In the genomic region with DNA sequence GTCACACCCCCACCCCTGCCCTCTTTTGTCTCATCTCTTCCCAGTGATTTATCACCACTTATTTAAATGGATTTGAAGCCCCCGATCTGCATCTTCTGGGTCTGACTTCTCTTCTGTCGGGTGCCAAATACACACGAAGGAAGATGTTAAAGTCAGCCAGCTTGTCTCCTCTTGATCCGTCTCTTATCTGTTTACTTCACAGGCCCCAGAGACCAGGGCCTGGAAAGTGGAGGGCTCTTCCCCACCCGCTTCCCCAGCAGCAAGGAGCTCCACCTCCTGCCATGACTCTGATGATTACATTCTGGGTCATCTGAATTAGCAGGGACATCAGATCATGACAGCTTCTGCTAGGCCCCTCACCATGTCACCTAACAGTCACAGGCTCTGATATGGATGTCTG, we compare ENCODE assay signal across 27 mouse cellular contexts. TPM values are rescaled to one million over a fixed set of nuclear protein-coding genes. Genes with fewer than 3 reads are reported as not detected.
DNase-seq lines count a peak whose midpoint lies in the region; ATAC-seq and TF ChIP-seq lines count a peak whose summit lies in the region.
"Had no signal": no experiment of that assay in that cellular context is flagged by ENCODE, and none has a peak within 500 bp of the region (broad histone marks: within the 10 kb centered on the region; RNA-seq: fewer than 3 reads in every experiment).

No protein-coding gene starts in this region.

- TF ChIP-seq RAD21 in MEL (IDR thresholded peaks at IDR 0.05; ENCODE audit: low read depth, low read length) = no peak

- H3K27me3 ChIP-seq in liver, postnatal 0 days (ENCODE audit: insufficient read depth, low read length) = no peaks in the 10 kb centered on the region
- no peaks in the 10 kb centered on the region for H3K27me3 ChIP-seq in MEL (ENCODE audit: control insufficient read depth in 1 of 2, insufficient read depth in 2 of 2, low read length in 2 of 2)
- H3K27me3 ChIP-seq in liver, embryonic 14.5 days (ENCODE audit: control insufficient read depth, insufficient read depth, low read length) = no peaks in the 10 kb centered on the region
- H3K27me3 ChIP-seq: hindbrain, embryonic 12.5 days; limb, embryonic 12.5 days; neural tube, embryonic 15.5 days had no signal

- H3K4me2 ChIP-seq in liver, postnatal 0 days (ENCODE audit: low read depth, low read length) = no peak overlapping the region
- H3K4me2 ChIP-seq in liver, embryonic 14.5 days (ENCODE audit: low read depth) = peak overlapping the region; percentile 39
- H3K4me2 ChIP-seq: hindbrain, embryonic 12.5 days; limb, embryonic 12.5 days; neural tube, embryonic 15.5 days had no signal

- H3K4me1 ChIP-seq in liver, postnatal 0 days (ENCODE audit: insufficient read depth) = peaks cover 42% of the 10 kb centered on the region
- peaks cover 29 to 52% of the 10 kb centered on the region in 2 experiments for H3K4me1 ChIP-seq in MEL (ENCODE audit: control insufficient read depth in 1 of 2, insufficient read depth in 2 of 2, low read length in 2 of 2)
- H3K4me1 ChIP-seq in liver, embryonic 14.5 days (replicated peaks; ENCODE audit: control insufficient read depth in 2 of 2, insufficient read depth in 2 of 2, low read length in 1 of 2) = peaks cover 56 to 77% of the 10 kb centered on the region in 2 experiments

- no peaks in the 10 kb centered on the region for H3K9me3 ChIP-seq in liver, postnatal 0 days (ENCODE audit: low read length)
- no peaks in the 10 kb centered on the region for H3K9me3 ChIP-seq in MEL (replicated peaks; ENCODE audit: insufficient read depth, low read length)
- H3K9me3 ChIP-seq in liver, embryonic 14.5 days (ENCODE audit: control insufficient read depth, low read length) = no peaks in the 10 kb centered on the region
- H3K9me3 ChIP-seq: hindbrain, embryonic 12.5 days; limb, embryonic 12.5 days; midbrain, embryonic 10.5 days; neural tube, embryonic 15.5 days had no signal

- 0 out of 2 replicates have a peak, but pooled peaks cover 4% of the 10 kb centered on the region for H3K79me2 ChIP-seq in MEL (ENCODE audit: control insufficient read depth, insufficient read depth, low read length, poor library complexity)

- H3K4me3 ChIP-seq in liver, postnatal 0 days (ENCODE audit: low read depth, low read length) = no peak overlapping the region
- no peak overlapping the region for H3K4me3 ChIP-seq in MEL (ENCODE audit: control insufficient read depth in 1 of 2, insufficient read depth in 1 of 2, low read depth in 2 of 2, low read length in 2 of 2)
- no peak overlapping the region for H3K4me3 ChIP-seq in liver, embryonic 14.5 days (ENCODE audit: insufficient read depth in 1 of 2, low read depth in 2 of 2, low read length in 2 of 2)
- H3K4me3 ChIP-seq: heart, adult 2 months; hindbrain, embryonic 12.5 days; limb, embryonic 12.5 days; midbrain, embryonic 10.5 days; myocyte; neural tube, embryonic 15.5 days had no signal

- TF ChIP-seq EP300 in liver, postnatal 0 days (IDR thresholded peaks at IDR 0.05; ENCODE audit: low read depth) = no peak
- TF ChIP-seq EP300 in MEL (IDR thresholded peaks at IDR 0.05; ENCODE audit: low read depth in 1 of 2, low read length in 2 of 2) = peak; percentile 49 to 70
- TF ChIP-seq EP300 in liver, embryonic 14.5 days (IDR thresholded peaks at IDR 0.05; ENCODE audit: low read depth) = no peak

- DNase-seq in liver (peak; percentile 74), MEL (ENCODE audit: low read depth, low spot score) (peak; percentile 79)
- DNase-seq in liver, postnatal 0 days = no peak
- DNase-seq in c-Kit-positive CD71-positive TER-119-negative erythroid progenitor cells, embryonic 14.5 days (ENCODE audit: low read depth) = peak; percentile 46
- DNase-seq in liver, embryonic 14.5 days (ENCODE audit: low read depth in 3 of 3, low spot score in 3 of 3) = no peak
- DNase-seq in embryo, embryonic 10 days (ENCODE audit: low spot score) = no peak
- no peak for DNase-seq in gastrocnemius, postnatal 14 days
- no peak for DNase-seq in adrenal gland, postnatal 10 days
- DNase-seq: adrenal gland, postnatal 36 days; cerebellum, adult 11-12 months; cerebellum, postnatal 10 days; forebrain, postnatal 0 days; gastrocnemius, postnatal 25 days; heart, adult 2 months; heart, postnatal 10 days; kidney, adult 18-20 months; lung, adult 2 months; lung, postnatal 14 days; right cerebral cortex, postnatal 14 days had no signal

- H3K9ac ChIP-seq in liver, postnatal 0 days (replicated peaks) = no peak overlapping the region
- H3K9ac ChIP-seq in MEL (ENCODE audit: control insufficient read depth, low read depth, low read length, poor library complexity, severe bottlenecking) = peak overlapping the region; percentile 21
- peak overlapping the region; percentile 50 for H3K9ac ChIP-seq in liver, embryonic 14.5 days (replicated peaks)
- H3K9ac ChIP-seq: forebrain, postnatal 0 days; hindbrain, embryonic 12.5 days; limb, embryonic 12.5 days; neural tube, embryonic 15.5 days had no signal

- no peak overlapping the region for H3K27ac ChIP-seq in liver, postnatal 0 days (ENCODE audit: low read depth)
- H3K27ac ChIP-seq in MEL (ENCODE audit: control insufficient read depth, low read depth, low read length) = peak overlapping the region; percentile 72
- peak overlapping the region; percentile 62 for H3K27ac ChIP-seq in liver, embryonic 14.5 days
- H3K27ac ChIP-seq: heart, adult 2 months; hindbrain, embryonic 12.5 days; limb, embryonic 12.5 days; midbrain, embryonic 10.5 days; neural tube, embryonic 15.5 days; stomach, postnatal 0 days had no signal

- ATAC-seq in liver, postnatal 0 days = no peak
- peak; percentile 55 for ATAC-seq in liver, embryonic 14.5 days (ENCODE audit: insufficient read depth)
- ATAC-seq: forebrain, postnatal 0 days; inflammation-experienced regulatory T-cells, adult 6 months; midbrain, embryonic 16.5 days had no signal

- H3K36me3 ChIP-seq in liver, postnatal 0 days (replicated peaks; ENCODE audit: insufficient read depth, low read length) = no peaks in the 10 kb centered on the region
- H3K36me3 ChIP-seq in MEL (ENCODE audit: control insufficient read depth in 1 of 2, insufficient read depth in 2 of 2, low read length in 2 of 2) = peaks cover 0 to 37% of the 10 kb centered on the region in 2 experiments; a peak in 2 of 4 replicates
- H3K36me3 ChIP-seq in liver, embryonic 14.5 days (replicated peaks; ENCODE audit: control insufficient read depth, insufficient read depth, low read depth) = no peaks in the 10 kb centered on the region
- H3K36me3 ChIP-seq: hindbrain, embryonic 12.5 days; limb, embryonic 12.5 days; midbrain, embryonic 10.5 days; neural tube, embryonic 15.5 days had no signal

- intact Hi-C loops in gastrocnemius, postnatal 14 days (cut with DNase I; ENCODE audit: low total_unique reads) = no loop called here

- WGBS in liver, postnatal 0 days (ENCODE audit: insufficient replicate concordance) = 43% methylated on average over 5 of the region's 5 CpGs
- WGBS in liver, embryonic 14.5 days (ENCODE audit: insufficient replicate concordance) = 13% methylated on average over 5 of the region's 5 CpGs

- TF ChIP-seq POLR2A in MEL (IDR thresholded peaks at IDR 0.05; ENCODE audit: control insufficient read depth in 1 of 2, insufficient read depth in 1 of 2, low read depth in 1 of 2, low read length in 2 of 2, poor library complexity in 1 of 2) = no peak

- TF ChIP-seq CTCF in liver, postnatal 0 days (IDR thresholded peaks at IDR 0.05; ENCODE audit: low read depth) = no peak
- TF ChIP-seq CTCF in MEL (IDR thresholded peaks at IDR 0.05 in 2 of 3, conservative IDR thresholded peaks at IDR 0.05 in 1 of 3; ENCODE audit: control insufficient read depth in 1 of 3, insufficient read depth in 1 of 3, low read depth in 2 of 3, low read length in 3 of 3, poor library complexity in 1 of 3, severe bottlenecking in 1 of 3) = no peak
- TF ChIP-seq CTCF in liver, embryonic 14.5 days (IDR thresholded peaks at IDR 0.05; ENCODE audit: low read depth) = no peak

TF ChIP-seq in MEL, 35 proteins besides CTCF, POLR2A, EP300 and RAD21 (continues in another document):
- TF ChIP-seq ETS1 (IDR thresholded peaks at IDR 0.05; ENCODE audit: low read depth, low read length) (peak; percentile 66; the same call in 1 of the 2 replicates), CHD1 (IDR thresholded peaks at IDR 0.05; ENCODE audit: low read depth, low read length) (no peak), GABPA (IDR thresholded peaks at IDR 0.05; ENCODE audit: low read depth, low read length) (no peak), KAT2A (conservative IDR thresholded peaks at IDR 0.05; ENCODE audit: low read depth, low read length) (no peak), HCFC1 (IDR thresholded peaks at IDR 0.05; ENCODE audit: low read depth, low read length) (0 out of 2 replicates have a peak, but pooled peaks have one; percentile 15), TAL1 (IDR thresholded peaks at IDR 0.05; ENCODE audit: low read length) (peak; percentile 42), MYB (IDR thresholded peaks at IDR 0.05; ENCODE audit: low read depth, low read length) (no peak), UBTF (IDR thresholded peaks at IDR 0.05; ENCODE audit: borderline replicate concordance, insufficient read depth, low read depth, low read length) (no peak), TBP (IDR thresholded peaks at IDR 0.05; ENCODE audit: low read depth, low read length) (no peak), SMC3 (IDR thresholded peaks at IDR 0.05; ENCODE audit: low read depth, low read length) (no peak), TCF12 (IDR thresholded peaks at IDR 0.05; ENCODE audit: low read depth, low read length) (peak; percentile 54), MAZ (IDR thresholded peaks at IDR 0.05; ENCODE audit: low read depth, low read length) (peak; percentile 71; the same call in 1 of the 2 replicates), JUND (IDR thresholded peaks at IDR 0.05; ENCODE audit: low read depth, low read length) (no peak), ZC3H11A (IDR thresholded peaks at IDR 0.05; ENCODE audit: low read depth, low read length) (no peak), SIN3A (IDR thresholded peaks at IDR 0.05; ENCODE audit: low read length) (peak; percentile 58), MYC (IDR thresholded peaks at IDR 0.05; ENCODE audit: low read depth, low read length) (no peak), RCOR1 (IDR thresholded peaks at IDR 0.05; ENCODE audit: low read depth, low read length) (peak; percentile 53; the same call in 1 of the 2 replicates), GATA1 (IDR thresholded peaks at IDR 0.05; ENCODE audit: low read depth, low read length) (peak; percentile 54; the same call in 1 of the 2 replicates)

RNA-seq across cellular contexts. Expression of a gene that starts 47.7 kb away (rescaled TPM):
- 2.9 and 3.9 TPM in 2 replicates for polyA plus RNA-seq in liver, postnatal 0 days (2015; fragmentation: Nextera tagmentation; extraction: Ambion mirVana)
- total RNA-seq in MEL (2012; rRNA removed) = 6.9 and 8.2 TPM in 2 replicates
- polyA plus RNA-seq in MEL (2012; ENCODE audit: insufficient read depth in 1 of 2, insufficient read length in 2 of 2, low read depth in 1 of 2, low replicate concordance in 2 of 2, missing spikeins in 1 of 2) = 10 to 100 TPM in 1 of 2 experiments, not detected in 1; 20.3 TPM
- polyA plus RNA-seq in liver, embryonic 14.5 days (2012; rRNA removed) = 4.2 and 4.7 TPM in 2 replicates
- polyA plus RNA-seq in liver, embryonic 14.5 days (2014; fragmentation: Nextera tagmentation; extraction: Ambion mirVana) = 4.6 and 6.1 TPM in 2 replicates
- total RNA-seq in gastrocnemius, postnatal 14 days (2021) = 100 to 1,000 TPM; 126 to 130 TPM
- total RNA-seq in adrenal gland, postnatal 10 days (2021) = 10 to 100 TPM; 13.9 to 25.4 TPM

Comparison
In these comparisons a context has a peak if more than half of its experiments do, and no peak if none do; other contexts are left out.
1. DNase-seq: peak in liver (single experiment), MEL (single experiment) and c-Kit-positive CD71-positive TER-119-negative erythroid progenitor cells, embryonic 14.5 days (single experiment); none in liver, postnatal 0 days (single experiment), liver, embryonic 14.5 days (0 of 3), embryo, embryonic 10 days (single experiment), gastrocnemius, postnatal 14 days (single experiment) and adrenal gland, postnatal 10 days (single experiment).
2. RNA of a gene that starts 47.7 kb away (total RNA-seq): 126 to 130 TPM in gastrocnemius, postnatal 14 days; 13.9 to 25.4 TPM in adrenal gland, postnatal 10 days and 6.9 to 8.2 TPM in MEL; every median in the first group is over 4 times any median in the second.